Mouse (Mus musculus) testis, adult 2 months (tissue): ENCODE results near the gene Atraid. TPM values are rescaled to one million over a fixed set of nuclear protein-coding genes. Genes with fewer than 3 reads are reported as not detected.
"Not testable (repeated sequence)": the region's sequence is repeated elsewhere in the genome, so short reads cannot be mapped to it uniquely, and the experiment has no call there.

Source experiments
- H3K27ac ChIP-seq: fragments of 200-500 bp; 2 replicates; pipeline ENCODE4 v1.5.1; 2012; ENCODE audit warnings: low read depth, low read length; ENCODE audit not compliant: control insufficient read depth, insufficient read depth
- H3K27me3 ChIP-seq: fragments of 200-500 bp; 2 replicates; pipeline ENCODE4 v1.6.1; 2012; ENCODE audit warnings: mild to moderate bottlenecking, low read length, moderate library complexity; ENCODE audit not compliant: control insufficient read depth, insufficient read depth
- H3K36me3 ChIP-seq: fragments of 200-500 bp; 2 replicates; pipeline ENCODE4 v1.6.1; 2012; ENCODE audit warnings: mild to moderate bottlenecking, low read length; ENCODE audit not compliant: control insufficient read depth, insufficient read depth
- H3K4me1 ChIP-seq: fragments of 200-500 bp; 2 replicates; pipeline ENCODE4 v1.6.1; 2012; ENCODE audit warnings: low read length; ENCODE audit not compliant: control insufficient read depth, insufficient read depth
- H3K4me3 ChIP-seq: fragments of 200-500 bp; 2 replicates; pipeline ENCODE4 v1.5.1; 2012; ENCODE audit warnings: low read depth, mild to moderate bottlenecking, low read length, moderate library complexity, mixed read lengths; ENCODE audit not compliant: control insufficient read depth
- CTCF ChIP-seq: fragments of 200-500 bp; IDR thresholded peaks from 2 replicates; pipeline ENCODE4 v1.5.1; 2012; ENCODE audit warnings: low read depth, mild to moderate bottlenecking, inconsistent platforms, low read length, moderate library complexity; ENCODE audit not compliant: control insufficient read depth, insufficient read depth, insufficient replicate concordance
- POLR2A ChIP-seq: fragments of 200-500 bp; IDR thresholded peaks from 2 replicates; pipeline ENCODE4 v1.6.1; 2012; ENCODE audit warnings: low read depth, mild to moderate bottlenecking, inconsistent platforms, low read length, moderate library complexity; ENCODE audit not compliant: control insufficient read depth
- polyA plus RNA-seq: library from polyadenylated mRNA; depleted of rRNA; stranded (reverse); fragments of >200 nt; gene quantifications from 2 replicates; pipeline ENCODE4 v1.2.3, GENCODE M21; 2012

Gene Atraid
- polyA plus RNA-seq, 1 experiment, result 47.7 TPM

- H3K27me3 ChIP-seq, result no peaks in the 10 kb centered on the region
- no peaks in the 10 kb centered on the region for H3K36me3 ChIP-seq
- TF ChIP-seq CTCF (no peak), POLR2A (no peak)
- no peak overlapping the region for H3K27ac ChIP-seq
- H3K4me3 ChIP-seq, result no peak overlapping the region
- H3K4me1 ChIP-seq, result peaks cover 5% of the 10 kb centered on the region
Observed at GRCm38 (mm10) chr5:31046416-31046815, 1.7 kb upstream of the Atraid start.

- no peaks in the 10 kb centered on the region for H3K36me3 ChIP-seq
- peaks cover 5% of the 10 kb centered on the region for H3K4me1 ChIP-seq
- H3K27me3 ChIP-seq, result no peaks in the 10 kb centered on the region
- no peak overlapping the region for H3K27ac ChIP-seq
- no peak for TF ChIP-seq CTCF
- no peak for TF ChIP-seq POLR2A
- no peak overlapping the region for H3K4me3 ChIP-seq
Observed at GRCm38 (mm10) chr5:31047074-31047473, 1.0 kb upstream of the Atraid start.

GRCm38 (mm10) chr5:31048763-31049641, 890 bp downstream of the Atraid start, which contains the start of gene Slc5a6:
Slc5a6 (minus strand) TSS chr5:31048924.
- Histone ChIP-seq H3K4me1 (peaks cover 5% of the 10 kb centered on the region), H3K36me3 (no peaks in the 10 kb centered on the region), H3K27me3 (no peaks in the 10 kb centered on the region), H3K4me3 (peak within 1 kb of the TSS; percentile 91), H3K27ac (peak within 1 kb of the TSS; percentile 89)
- TF ChIP-seq CTCF, result peak; percentile 23; the same call in 1 of the 2 replicates
- no peak for TF ChIP-seq POLR2A

- Histone ChIP-seq H3K27ac (no peak overlapping the region), H3K4me1 (peaks cover 17% of the 10 kb centered on the region), H3K4me3 (no peak overlapping the region), H3K27me3 (no peaks in the 10 kb centered on the region), H3K36me3 (no peaks in the 10 kb centered on the region)
- TF ChIP-seq CTCF, result no peak
- no peak for TF ChIP-seq POLR2A
Observed at GRCm38 (mm10) chr5:31050427-31050826, 2.3 kb downstream of the Atraid start.

- not testable (repeated sequence) for H3K4me3 ChIP-seq, H3K27me3 ChIP-seq, H3K36me3 ChIP-seq
- peak overlapping the region; percentile 37; the same call in 1 of the 2 replicates for H3K27ac ChIP-seq
- H3K4me1 ChIP-seq, result peaks cover 12% of the 10 kb centered on the region
Observed at GRCm38 (mm10) chr5:31053728-31054127, 5.6 kb downstream of the Atraid start.

GRCm38 (mm10) chr5:31054261-31055215, 6.4 kb downstream of the Atraid start, which contains the start of gene Cad:
Cad (plus strand) TSS chr5:31054780.
- Histone ChIP-seq H3K4me3 (peak within 1 kb of the TSS; percentile 65), H3K27ac (peak within 1 kb of the TSS; percentile 52), H3K36me3 (no peaks in the 10 kb centered on the region), H3K4me1 (peaks cover 12% of the 10 kb centered on the region), H3K27me3 (no peaks in the 10 kb centered on the region)
- TF ChIP-seq POLR2A (peak; percentile 52), CTCF (no peak)
